Mouse (Mus musculus) MEL (cell line): ENCODE data around the gene Calml3. TPM values are rescaled to one million over a fixed set of nuclear protein-coding genes. Genes with fewer than 3 reads are reported as not detected.

Experiments
- DNase-seq: peaks from one replicate; pipeline ENCODE4 v3.0.0; 2011; ENCODE audit warnings: low read depth, low spot score
- H3K27ac ChIP-seq: 2 replicates; pipeline ENCODE4 v1.5.1; 2012; ENCODE audit warnings: low read depth, mild to moderate bottlenecking, control low read depth, low read length, moderate library complexity; ENCODE audit not compliant: control insufficient read depth
- H3K27me3 ChIP-seq, 2 experiments: fragments of 150-350 bp in 1 of 2; sonication (generic) in 1 of 2; 2 replicates each; pipeline ENCODE4 v1.6.1; 2012; ENCODE audit warnings: low read length in 2 of 2, mild to moderate bottlenecking in 2 of 2, improper control_type of control experiment in 1 of 2, moderate library complexity in 1 of 2; ENCODE audit not compliant: insufficient read depth in 2 of 2, control insufficient read depth in 1 of 2
- H3K36me3 ChIP-seq, 2 experiments: 2 replicates each; pipeline ENCODE4 v1.6.1; 2012 to 2014; ENCODE audit warnings: low read length in 2 of 2, improper control_type of control experiment in 1 of 2, inconsistent platforms in 1 of 2, mild to moderate bottlenecking in 1 of 2; ENCODE audit not compliant: insufficient read depth in 2 of 2, control insufficient read depth in 1 of 2
- H3K4me1 ChIP-seq, 2 experiments: fragments of 150-350 bp in 1 of 2; sonication (generic) in 1 of 2; 2 replicates each; pipeline ENCODE4 v1.6.1; 2012; ENCODE audit warnings: low read length in 2 of 2, improper control_type of control experiment in 1 of 2, mild to moderate bottlenecking in 1 of 2; ENCODE audit not compliant: insufficient read depth in 2 of 2, control insufficient read depth in 1 of 2
- H3K4me3 ChIP-seq, 2 experiments: fragments of 150-350 bp in 1 of 2; sonication (generic) in 1 of 2; 2 replicates each; pipeline ENCODE4 v1.5.1; 2012; ENCODE audit warnings: low read depth in 2 of 2, low read length in 2 of 2, mild to moderate bottlenecking in 2 of 2, moderate library complexity in 2 of 2, control low read depth in 1 of 2, improper control_type of control experiment in 1 of 2; ENCODE audit not compliant: control insufficient read depth in 1 of 2, insufficient read depth in 1 of 2
- H3K79me2 ChIP-seq: 2 replicates; pipeline ENCODE4 v1.6.1; 2012; ENCODE audit warnings: mild to moderate bottlenecking, low read length, moderate library complexity; ENCODE audit not compliant: control insufficient read depth, poor library complexity, insufficient read depth
- H3K9ac ChIP-seq: 2 replicates; pipeline ENCODE4 v1.6.1; 2012; ENCODE audit warnings: low read depth, mild to moderate bottlenecking, control low read depth, low read length, moderate library complexity; ENCODE audit not compliant: control insufficient read depth, poor library complexity, severe bottlenecking
- H3K9me3 ChIP-seq: fragments of 150-350 bp; sonication (generic); replicated peaks from 2 replicates; pipeline ENCODE4 v1.6.1; 2012; ENCODE audit warnings: mild to moderate bottlenecking, low read length, improper control_type of control experiment, moderate library complexity; ENCODE audit not compliant: insufficient read depth
- BHLHE40 ChIP-seq: IDR thresholded peaks from 2 replicates; pipeline ENCODE4 v1.6.1; 2012; ENCODE audit warnings: low read depth, mild to moderate bottlenecking, inconsistent platforms, low read length, improper control_type of control experiment, borderline replicate concordance
- CHD2 ChIP-seq: IDR thresholded peaks from 2 replicates; pipeline ENCODE4 v1.6.1; 2011; ENCODE audit warnings: low read length, improper control_type of control experiment
- CTCF ChIP-seq, 3 experiments: IDR thresholded peaks in 2 of 3; conservative IDR thresholded peaks in 1 of 3; 2 replicates each; pipeline ENCODE4 v1.5.1; 2011 to 2012; ENCODE audit warnings: low read length in 3 of 3, low read depth in 2 of 3, mild to moderate bottlenecking in 2 of 3, improper control_type of control experiment in 1 of 3, inconsistent platforms in 1 of 3, mixed read lengths in 1 of 3, moderate library complexity in 1 of 3; ENCODE audit not compliant: control insufficient read depth in 1 of 3, insufficient read depth in 1 of 3, poor library complexity in 1 of 3, severe bottlenecking in 1 of 3
- E2F4 ChIP-seq: IDR thresholded peaks from 2 replicates; pipeline ENCODE4 v1.6.1; 2011; ENCODE audit warnings: low read depth, low read length, improper control_type of control experiment, borderline replicate concordance
- ELF1 ChIP-seq: IDR thresholded peaks from 2 replicates; pipeline ENCODE4 v1.6.1; 2014; ENCODE audit warnings: low read depth, mild to moderate bottlenecking, inconsistent platforms, low read length, improper control_type of control experiment, moderate library complexity
- EP300 ChIP-seq, 2 experiments: IDR thresholded peaks; 2 replicates each; pipeline ENCODE4 v1.6.1; 2011; ENCODE audit warnings: improper control_type of control experiment in 2 of 2, low read length in 2 of 2, low read depth in 1 of 2, mild to moderate bottlenecking in 1 of 2
- ETS1 ChIP-seq: IDR thresholded peaks from 2 replicates; pipeline ENCODE4 v1.6.1; 2012; ENCODE audit warnings: low read depth, mild to moderate bottlenecking, inconsistent platforms, low read length, improper control_type of control experiment, moderate library complexity
- GATA1 ChIP-seq: IDR thresholded peaks from 2 replicates; pipeline ENCODE4 v1.6.1; 2011; ENCODE audit warnings: low read depth, low read length, improper control_type of control experiment
- HCFC1 ChIP-seq: IDR thresholded peaks from 2 replicates; pipeline ENCODE4 v1.6.1; 2012; ENCODE audit warnings: low read depth, mild to moderate bottlenecking, inconsistent platforms, low read length, improper control_type of control experiment, moderate library complexity
- JUND ChIP-seq: IDR thresholded peaks from 2 replicates; pipeline ENCODE4 v1.6.1; 2011; ENCODE audit warnings: low read depth, mild to moderate bottlenecking, improper control_type of control experiment, low read length
- MAFK ChIP-seq: IDR thresholded peaks from 2 replicates; pipeline ENCODE4 v1.6.1; 2011; ENCODE audit warnings: low read depth, mild to moderate bottlenecking, low read length, improper control_type of control experiment, borderline replicate concordance
- MAZ ChIP-seq: IDR thresholded peaks from 2 replicates; pipeline ENCODE4 v1.6.1; 2012; ENCODE audit warnings: low read depth, mild to moderate bottlenecking, inconsistent platforms, low read length, improper control_type of control experiment
- MEF2A ChIP-seq: IDR thresholded peaks from 2 replicates; pipeline ENCODE4 v1.6.1; 2014; ENCODE audit warnings: low read depth, mild to moderate bottlenecking, inconsistent platforms, low read length, improper control_type of control experiment; ENCODE audit not compliant: poor library complexity, insufficient replicate concordance, severe bottlenecking; ENCODE audit errors: extremely low read depth
- MYB ChIP-seq: IDR thresholded peaks from 2 replicates; pipeline ENCODE4 v1.6.1; 2011; ENCODE audit warnings: mild to moderate bottlenecking, low read depth, low read length, improper control_type of control experiment
- MYC ChIP-seq: IDR thresholded peaks from 2 replicates; pipeline ENCODE4 v1.6.1; 2011; ENCODE audit warnings: low read depth, mild to moderate bottlenecking, low read length, improper control_type of control experiment, moderate library complexity
- NRF1 ChIP-seq: IDR thresholded peaks from 2 replicates; pipeline ENCODE4 v1.6.1; 2014; ENCODE audit warnings: low read depth, mild to moderate bottlenecking, inconsistent platforms, low read length, improper control_type of control experiment, moderate library complexity; ENCODE audit not compliant: poor library complexity, insufficient read depth, severe bottlenecking
- POLR2AphosphoS2 ChIP-seq: IDR thresholded peaks from 2 replicates; pipeline ENCODE4 v1.6.1; 2011; ENCODE audit warnings: low read length, improper control_type of control experiment
- RAD21 ChIP-seq: IDR thresholded peaks from 2 replicates; pipeline ENCODE4 v1.6.1; 2011; ENCODE audit warnings: mild to moderate bottlenecking, low read depth, low read length, improper control_type of control experiment
- RCOR1 ChIP-seq: IDR thresholded peaks from 2 replicates; pipeline ENCODE4 v1.6.1; 2012; ENCODE audit warnings: low read depth, mild to moderate bottlenecking, inconsistent platforms, low read length, improper control_type of control experiment
- SIN3A ChIP-seq: IDR thresholded peaks from 2 replicates; pipeline ENCODE4 v1.6.1; 2012; ENCODE audit warnings: low read length, improper control_type of control experiment, inconsistent platforms
- TAL1 ChIP-seq: IDR thresholded peaks from 2 replicates; pipeline ENCODE4 v1.6.1; 2012; ENCODE audit warnings: mild to moderate bottlenecking, inconsistent platforms, low read length, moderate library complexity, mixed read lengths
- TCF12 ChIP-seq: IDR thresholded peaks from 2 replicates; pipeline ENCODE4 v1.6.1; 2014; ENCODE audit warnings: low read depth, mild to moderate bottlenecking, inconsistent platforms, low read length, improper control_type of control experiment, moderate library complexity
- UBTF ChIP-seq: IDR thresholded peaks from 2 replicates; pipeline ENCODE4 v1.6.1; 2012; ENCODE audit warnings: low read depth, mild to moderate bottlenecking, inconsistent platforms, low read length, improper control_type of control experiment, moderate library complexity, borderline replicate concordance; ENCODE audit not compliant: insufficient read depth
- ZC3H11A ChIP-seq: IDR thresholded peaks from 2 replicates; pipeline ENCODE4 v1.6.1; 2012; ENCODE audit warnings: low read depth, mild to moderate bottlenecking, inconsistent platforms, low read length, improper control_type of control experiment
- ZKSCAN1 ChIP-seq: IDR thresholded peaks from 2 replicates; pipeline ENCODE4 v1.6.1; 2012; ENCODE audit warnings: low read depth, mild to moderate bottlenecking, inconsistent platforms, low read length, improper control_type of control experiment, moderate library complexity
- ZMIZ1 ChIP-seq: IDR thresholded peaks from 2 replicates; pipeline ENCODE4 v1.6.1; 2012; ENCODE audit warnings: low read depth, mild to moderate bottlenecking, inconsistent platforms, low read length, improper control_type of control experiment, moderate library complexity
- polyA plus RNA-seq, 2 experiments: library from polyadenylated mRNA; stranded (reverse) in 1 of 2; unstranded in 1 of 2; fragments of >175 nt in 1 of 2; fragments of >200 nt in 1 of 2; gene quantifications; 2 replicates each; pipeline versions ENCODE4 v1.2.1 to v1.2.4; 2012; ENCODE audit warnings: low replicate concordance in 2 of 2, low read depth in 1 of 2; ENCODE audit not compliant: insufficient read length in 2 of 2, insufficient read depth in 1 of 2, missing spikeins in 1 of 2
- total RNA-seq: library from RNA; depleted of rRNA; stranded (reverse); fragments of 300-350 nt; gene quantifications from 2 replicates; pipeline ENCODE4 v1.2.3, GENCODE M21; 2012

Calml3 gene
- total and polyA plus RNA-seq, 3 experiments = not detected

- TF ChIP-seq ZMIZ1 = no peak
- no peak for TF ChIP-seq POLR2AphosphoS2
- TF ChIP-seq MYB = no peak
- TF ChIP-seq RCOR1 = no peak
- TF ChIP-seq UBTF = no peak
- no peak for TF ChIP-seq NRF1
- TF ChIP-seq EP300 (IDR thresholded peaks at IDR 0.05; ENCODE audit: low read depth in 1 of 2, low read length in 2 of 2) = no peak
- TF ChIP-seq CHD2 = no peak
- no peak for TF ChIP-seq ELF1
- no peak for TF ChIP-seq ETS1
- no peak for TF ChIP-seq ZC3H11A
- no peak overlapping the region for H3K27ac ChIP-seq
- no peak overlapping the region for H3K4me3 ChIP-seq
- H3K4me1 ChIP-seq = peaks cover 0 to 2% of the 10 kb centered on the region in 2 experiments; a peak in 2 of 4 replicates
- peaks cover 0 to 4% of the 10 kb centered on the region in 2 experiments; a peak in 1 of 4 replicates for H3K36me3 ChIP-seq
- no peaks in the 10 kb centered on the region for H3K27me3 ChIP-seq
- no peak for DNase-seq
- no peaks in the 10 kb centered on the region for H3K9me3 ChIP-seq
- no peak overlapping the region for H3K9ac ChIP-seq
- no peaks in the 10 kb centered on the region for H3K79me2 ChIP-seq
Measured at GRCm38 (mm10) chr13:3822105-3822504, 18.0 kb upstream of the Calml3 start.

GRCm38 (mm10) chr13:3818740-3819076 lies 14.6 kb upstream of the Calml3 start:
- H3K4me3 ChIP-seq = no peak overlapping the region
- no peak for DNase-seq
- TF ChIP-seq BHLHE40 = no peak
- no peak for TF ChIP-seq GATA1

GRCm38 (mm10) chr13:3818012-3818739 lies 14.1 kb upstream of the Calml3 start:
- no peak overlapping the region for H3K9ac ChIP-seq
- H3K27me3 ChIP-seq = no peaks in the 10 kb centered on the region
- no peaks in the 10 kb centered on the region for H3K79me2 ChIP-seq
- no peak overlapping the region for H3K27ac ChIP-seq
- H3K36me3 ChIP-seq = no peaks in the 10 kb centered on the region
- no peak for DNase-seq
- H3K9me3 ChIP-seq = no peaks in the 10 kb centered on the region
- no peak overlapping the region for H3K4me3 ChIP-seq
- TF ChIP-seq MEF2A = no peak
- TF ChIP-seq ZKSCAN1 = no peak
- TF ChIP-seq MAZ = no peak
- no peak for TF ChIP-seq CTCF (IDR thresholded peaks at IDR 0.05 in 2 of 3, conservative IDR thresholded peaks at IDR 0.05 in 1 of 3; ENCODE audit: control insufficient read depth in 1 of 3, insufficient read depth in 1 of 3, low read depth in 2 of 3, low read length in 3 of 3, poor library complexity in 1 of 3, severe bottlenecking in 1 of 3)
- TF ChIP-seq JUND = no peak
- no peak for TF ChIP-seq MAFK
- TF ChIP-seq POLR2AphosphoS2 = no peak
- no peak for TF ChIP-seq SIN3A
- no peak for TF ChIP-seq HCFC1
- no peak for TF ChIP-seq UBTF
- no peak for TF ChIP-seq GATA1
- TF ChIP-seq RAD21 = no peak
- no peak for TF ChIP-seq MYC
- no peak for TF ChIP-seq TCF12
- no peak for TF ChIP-seq EP300 (IDR thresholded peaks at IDR 0.05; ENCODE audit: low read depth in 1 of 2, low read length in 2 of 2)
- no peak for TF ChIP-seq E2F4
- no peak for TF ChIP-seq TAL1
- H3K4me1 ChIP-seq = no peaks in the 10 kb centered on the region

More at GRCm38 (mm10) chr13:3818740-3819076, 14.6 kb upstream of the Calml3 start:
- no peaks in the 10 kb centered on the region for H3K27me3 ChIP-seq
- no peaks in the 10 kb centered on the region for H3K79me2 ChIP-seq
- no peak overlapping the region for H3K9ac ChIP-seq
- H3K27ac ChIP-seq = no peak overlapping the region
- H3K9me3 ChIP-seq = no peaks in the 10 kb centered on the region
- H3K4me1 ChIP-seq = no peaks in the 10 kb centered on the region; a peak in 1 of 4 replicates
- H3K36me3 ChIP-seq = no peaks in the 10 kb centered on the region
